Mouse (Mus musculus) liver, postnatal 0 days (tissue): ENCODE measurements around the gene Bco2. TPM values are rescaled to one million over a fixed set of nuclear protein-coding genes. Genes with fewer than 3 reads are reported as not detected.
A peak's percentile ranks its signal among the peaks of the same experiment; 100 is the strongest.

Source experiments
- ATAC-seq: fragments of 200-750 bp; cut with Nextera tagmentation; 2 replicates; pipeline ENCODE4 v1.8.0; 2017; ENCODE audit warnings: mild to moderate bottlenecking, moderate library complexity
- DNase-seq: peaks from one replicate; pipeline ENCODE4 v3.0.0-alpha.2; 2016
- H3K27ac ChIP-seq: fragments of 300-500 bp; sonication (generic); 2 replicates; pipeline ENCODE4 v1.5.1; 2014; ENCODE audit warnings: antibody characterized with exemption, moderate library complexity, mild to moderate bottlenecking, low read depth
- H3K27me3 ChIP-seq: fragments of 300-500 bp; sonication (generic); 2 replicates; pipeline ENCODE4 v1.6.1; 2014; ENCODE audit warnings: low read length, control low read depth, mixed read lengths; ENCODE audit not compliant: insufficient read depth
- H3K36me3 ChIP-seq: fragments of 300-500 bp; sonication (generic); replicated peaks from 2 replicates; pipeline ENCODE4 v1.6.1; 2014; ENCODE audit warnings: mild to moderate bottlenecking, control low read depth, low read length, moderate library complexity, mixed read lengths; ENCODE audit not compliant: insufficient read depth
- H3K4me1 ChIP-seq: fragments of 300-500 bp; sonication (generic); 2 replicates; pipeline ENCODE4 v1.6.1; 2014; ENCODE audit warnings: antibody characterized with exemption, mild to moderate bottlenecking, control low read depth; ENCODE audit not compliant: insufficient read depth
- H3K4me2 ChIP-seq: fragments of 300-500 bp; sonication (generic); 2 replicates; pipeline ENCODE4 v1.6.1; 2014; ENCODE audit warnings: low read depth, mild to moderate bottlenecking, low read length, moderate library complexity, mixed read lengths
- H3K4me3 ChIP-seq: fragments of 300-500 bp; sonication (generic); 2 replicates; pipeline ENCODE4 v1.5.1; 2014; ENCODE audit warnings: low read depth, low read length
- H3K9ac ChIP-seq: fragments of 300-500 bp; sonication (generic); replicated peaks from 2 replicates; pipeline ENCODE4 v1.6.1; 2014; ENCODE audit warnings: mild to moderate bottlenecking, moderate library complexity
- H3K9me3 ChIP-seq: fragments of 300-500 bp; sonication (generic); 2 replicates; pipeline ENCODE4 v1.6.1; 2016; ENCODE audit warnings: mild to moderate bottlenecking, control low read depth, low read length, mixed read lengths
- CTCF ChIP-seq: sonication (generic); IDR thresholded peaks from 2 replicates; pipeline ENCODE4 v1.5.1; 2016; ENCODE audit warnings: antibody characterized with exemption, low read depth
- EP300 ChIP-seq: IDR thresholded peaks from 2 replicates; pipeline ENCODE4 v1.6.1; 2016; ENCODE audit warnings: antibody characterized with exemption, low read depth, mild to moderate bottlenecking
- WGBS: fragments of 180-500 bp; shearing (Covaris S2); extraction: QIAGEN DNeasy Blood & Tissue Kit; methylation state at CpG from one replicate; pipeline ENCODE4 v1.1.7; 2014; ENCODE audit not compliant: insufficient replicate concordance; 5-methylcytosine and 5-hydroxymethylcytosine counted together
- polyA plus RNA-seq: library from polyadenylated mRNA; unstranded; fragments of >200 nt; fragmentation: Nextera tagmentation; extraction: Ambion mirVana; gene quantifications from 2 replicates; pipeline ENCODE4 v1.2.1, GENCODE M21; 2015

Gene Bco2
- polyA plus RNA-seq, 1 experiment from 2014 or later, result 1.1 TPM

- peaks cover 24% of the 10 kb centered on the region for H3K36me3 ChIP-seq
- no peaks in the 10 kb centered on the region for H3K27me3 ChIP-seq
- DNase-seq (no peak), ATAC-seq (no peak)
- H3K9me3 ChIP-seq, result no peaks in the 10 kb centered on the region
- WGBS, result 67% methylated on average over 5 of the region's 5 CpGs
- no peak overlapping the region for H3K4me2 ChIP-seq
- no peak overlapping the region for H3K4me3 ChIP-seq
- no peak for TF ChIP-seq EP300
- TF ChIP-seq CTCF, result no peak
- peak overlapping the region; percentile 18; the same call in 1 of the 2 replicates for H3K27ac ChIP-seq
- H3K9ac ChIP-seq, result no peak overlapping the region
- peaks cover 7% of the 10 kb centered on the region; the same call in 1 of the 2 replicates for H3K4me1 ChIP-seq
These were observed 29.4 kb downstream of the Bco2 start for GRCm38 (mm10) chr9:50525585-50525984.

- H3K4me1 ChIP-seq, result peaks cover 7% of the 10 kb centered on the region; the same call in 1 of the 2 replicates
- ATAC-seq (no peak), DNase-seq (no peak)
- no peak overlapping the region for H3K9ac ChIP-seq
- WGBS, result 67% methylated on average over 5 of the region's 5 CpGs
- no peak overlapping the region for H3K4me3 ChIP-seq
- no peak overlapping the region for H3K4me2 ChIP-seq
- H3K27ac ChIP-seq, result peak overlapping the region; percentile 18; the same call in 1 of the 2 replicates
- H3K9me3 ChIP-seq, result no peaks in the 10 kb centered on the region
- no peak for TF ChIP-seq EP300
- TF ChIP-seq CTCF, result no peak
- no peaks in the 10 kb centered on the region for H3K27me3 ChIP-seq
- peaks cover 24% of the 10 kb centered on the region for H3K36me3 ChIP-seq
These were observed 30.0 kb downstream of the Bco2 start for GRCm38 (mm10) chr9:50524936-50525335.

- no peak for ATAC-seq
- no peak for DNase-seq
- Histone ChIP-seq H3K4me3 (no peak overlapping the region), H3K27ac (no peak overlapping the region), H3K27me3 (no peaks in the 10 kb centered on the region), H3K9me3 (no peaks in the 10 kb centered on the region), H3K4me1 (peaks cover 2% of the 10 kb centered on the region; the same call in 1 of the 2 replicates), H3K9ac (no peak overlapping the region), H3K36me3 (peaks cover 24% of the 10 kb centered on the region), H3K4me2 (no peak overlapping the region)
- TF ChIP-seq EP300, result no peak
- TF ChIP-seq CTCF, result no peak
- 65% methylated on average over 5 of the region's 5 CpGs for WGBS
These were observed 32.4 kb downstream of the Bco2 start for GRCm38 (mm10) chr9:50522574-50522973.

GRCm38 (mm10) chr9:50521562-50521961, 33.4 kb downstream of the Bco2 start:
- no peak for DNase-seq
- no peaks in the 10 kb centered on the region for H3K9me3 ChIP-seq
- ATAC-seq, result no peak
- no peak overlapping the region for H3K9ac ChIP-seq
- WGBS, result 35% methylated on average over 2 of the region's 2 CpGs
- no peak overlapping the region for H3K4me2 ChIP-seq
- no peaks in the 10 kb centered on the region for H3K27me3 ChIP-seq
- peak; percentile 44 for TF ChIP-seq CTCF
- TF ChIP-seq EP300, result no peak
- H3K36me3 ChIP-seq, result peaks cover 24% of the 10 kb centered on the region
- H3K27ac ChIP-seq, result no peak overlapping the region
- H3K4me3 ChIP-seq, result no peak overlapping the region
- no peaks in the 10 kb centered on the region for H3K4me1 ChIP-seq

- H3K4me1 ChIP-seq, result no peaks in the 10 kb centered on the region
- 48% methylated on average over 6 of the region's 6 CpGs for WGBS
- H3K4me2 ChIP-seq, result no peak overlapping the region
- no peaks in the 10 kb centered on the region for H3K9me3 ChIP-seq
- peaks cover 24% of the 10 kb centered on the region for H3K36me3 ChIP-seq
- no peak overlapping the region for H3K9ac ChIP-seq
- ATAC-seq (0 out of 2 replicates have a peak, but pooled peaks have one; percentile 21), DNase-seq (no peak)
- H3K27ac ChIP-seq, result no peak overlapping the region
- no peak overlapping the region for H3K4me3 ChIP-seq
- no peaks in the 10 kb centered on the region for H3K27me3 ChIP-seq
- TF ChIP-seq CTCF (no peak), EP300 (no peak)
These were observed 34.2 kb downstream of the Bco2 start for GRCm38 (mm10) chr9:50520748-50521147.

- Histone ChIP-seq H3K36me3 (peaks cover 14% of the 10 kb centered on the region), H3K9ac (no peak overlapping the region), H3K27ac (no peak overlapping the region), H3K27me3 (no peaks in the 10 kb centered on the region), H3K4me3 (no peak overlapping the region), H3K4me1 (no peaks in the 10 kb centered on the region), H3K9me3 (no peaks in the 10 kb centered on the region), H3K4me2 (no peak overlapping the region)
- 27% methylated on average over 2 of the region's 2 CpGs for WGBS
- TF ChIP-seq CTCF (peak; percentile 78), EP300 (no peak)
- no peak for ATAC-seq
- DNase-seq, result peak; percentile 49
These were observed 36.2 kb downstream of the Bco2 start for GRCm38 (mm10) chr9:50518781-50519180.

- Histone ChIP-seq H3K27ac (no peak overlapping the region), H3K4me3 (no peak overlapping the region), H3K9me3 (no peaks in the 10 kb centered on the region), H3K4me1 (no peaks in the 10 kb centered on the region), H3K9ac (no peak overlapping the region), H3K4me2 (no peak overlapping the region), H3K27me3 (no peaks in the 10 kb centered on the region), H3K36me3 (no peaks in the 10 kb centered on the region)
- TF ChIP-seq EP300 (no peak), CTCF (no peak)
- no peak for DNase-seq
- ATAC-seq, result no peak
- 62% methylated on average over 5 of the region's 5 CpGs for WGBS
These were observed 39.5 kb downstream of the Bco2 start for GRCm38 (mm10) chr9:50515462-50515861.
